Mouse (Mus musculus) heart, adult 8-10 months (tissue): Measurements from ENCODE around the gene Gsc. TPM values are rescaled to one million over a fixed set of nuclear protein-coding genes. Genes with fewer than 3 reads are reported as not detected.
"Not testable (repeated sequence)": the region's sequence is repeated elsewhere in the genome, so short reads cannot be mapped to it uniquely, and the experiment has no call there.

Source experiments
- DNase-seq: peaks from one replicate; pipeline ENCODE4 v3.0.0; 2022; ENCODE audit warnings: low spot score
- total RNA-seq, 4 experiments: library from RNA; stranded (reverse); gene quantifications; 2 replicates each; pipeline ENCODE4 v1.2.4; 2022

Gene Gsc
- total RNA-seq, 4 experiments from 2014 or later, result not detected

DNA sequence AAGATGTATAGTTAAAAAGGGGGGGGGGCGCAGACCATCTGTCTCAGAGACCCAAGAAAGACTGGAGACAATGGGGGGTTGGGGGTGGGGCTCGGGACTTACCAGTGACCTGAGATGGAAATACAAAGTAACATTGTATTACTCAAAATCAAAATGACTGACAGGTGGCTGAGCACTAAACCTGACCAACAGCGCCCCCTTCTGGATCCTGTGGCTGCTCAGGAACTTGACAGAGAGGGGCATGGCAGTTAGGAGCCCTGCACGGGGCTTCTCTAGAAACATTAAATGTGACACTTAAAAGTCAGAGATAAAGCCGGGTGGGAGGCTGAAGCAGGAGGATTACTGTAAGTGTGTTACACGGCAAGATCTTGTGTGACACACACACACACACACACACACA, 13.8 kb downstream of the Gsc start:
- no peak for DNase-seq

DNA sequence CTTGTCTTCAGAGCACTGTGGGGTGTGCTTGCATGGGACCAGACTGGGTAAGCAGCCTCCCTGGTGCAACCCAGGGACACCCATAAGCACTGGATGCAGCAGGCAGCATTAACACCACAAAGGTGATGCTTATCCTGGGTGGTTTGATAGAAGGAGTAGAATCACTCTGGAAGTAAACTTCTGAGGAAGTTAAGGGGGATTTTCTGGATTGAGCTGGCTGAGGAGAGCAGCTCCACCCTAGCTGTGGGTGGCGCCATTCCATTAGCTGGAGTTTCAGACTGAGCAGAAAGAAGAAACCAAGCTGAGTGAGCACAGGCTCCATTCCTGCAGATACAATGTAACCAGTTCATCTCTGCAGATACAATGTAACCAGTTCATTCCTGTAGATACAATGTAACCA, 20.1 kb downstream of the Gsc start:
- DNase-seq, result no peak

GRCm38 (mm10) chr12:104450257-104450656, 22.9 kb downstream of the Gsc start:
- DNase-seq, result no peak

GRCm38 (mm10) chr12:104448099-104448498, 25.0 kb downstream of the Gsc start:
- DNase-seq, result no peak

DNA sequence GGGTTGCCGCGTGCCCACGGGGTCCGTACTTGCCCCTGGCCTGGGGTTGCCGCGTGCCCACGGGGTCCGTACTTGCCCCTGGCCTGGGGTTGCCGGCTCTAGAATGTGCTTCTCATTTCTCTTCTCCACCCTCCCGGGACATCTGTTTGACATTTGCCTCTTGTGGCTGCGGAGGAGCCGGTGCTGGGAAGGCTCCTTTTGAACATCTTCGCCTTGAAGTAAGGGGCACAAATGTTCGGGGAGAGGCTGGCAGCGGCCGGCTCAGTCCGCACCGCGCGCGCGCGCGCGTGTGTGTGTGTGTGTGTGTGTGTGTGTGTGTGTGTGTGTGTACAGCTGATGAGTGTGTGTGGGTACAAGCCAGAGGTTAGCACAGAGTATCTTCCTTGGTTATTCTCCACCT, 26.1 kb downstream of the Gsc start:
- DNase-seq, result not testable (repeated sequence)

GRCm38 (mm10) chr12:104443716-104444115, 29.4 kb downstream of the Gsc start:
- DNase-seq, result no peak

DNA sequence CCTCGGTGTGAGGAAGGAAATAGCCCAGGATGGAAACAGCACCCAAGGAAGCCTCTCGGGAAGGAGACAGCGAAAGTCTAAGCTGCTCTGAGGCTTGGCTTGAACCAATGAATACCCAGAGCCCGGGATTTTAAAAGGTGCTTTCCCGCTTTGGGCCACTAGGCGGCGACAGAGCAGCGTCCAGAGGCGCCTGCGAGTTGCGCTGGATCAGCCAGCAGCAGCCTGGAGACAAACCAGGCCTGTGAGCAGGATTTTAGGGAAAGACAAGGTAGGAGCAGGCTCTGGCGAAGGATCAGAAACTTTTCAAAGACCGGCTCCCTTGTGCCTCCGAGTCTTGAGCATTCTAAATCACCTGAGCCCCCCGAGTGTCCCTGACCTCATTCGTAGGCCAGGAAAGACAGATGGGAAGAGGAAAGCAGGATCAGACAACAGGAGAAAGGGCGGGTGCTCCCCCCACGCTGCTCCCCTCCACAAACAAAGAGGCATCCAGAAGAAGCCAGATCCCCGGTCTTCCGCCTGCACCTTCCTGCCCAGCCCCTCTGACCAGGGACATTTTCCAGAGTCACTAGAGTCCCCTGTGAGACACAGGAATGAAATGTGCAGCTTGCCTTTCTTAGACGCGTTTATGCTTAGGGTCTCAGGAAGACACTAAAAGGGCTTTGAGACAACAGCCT, 32.9 kb downstream of the Gsc start:
- DNase-seq, result peak; percentile 76

DNA sequence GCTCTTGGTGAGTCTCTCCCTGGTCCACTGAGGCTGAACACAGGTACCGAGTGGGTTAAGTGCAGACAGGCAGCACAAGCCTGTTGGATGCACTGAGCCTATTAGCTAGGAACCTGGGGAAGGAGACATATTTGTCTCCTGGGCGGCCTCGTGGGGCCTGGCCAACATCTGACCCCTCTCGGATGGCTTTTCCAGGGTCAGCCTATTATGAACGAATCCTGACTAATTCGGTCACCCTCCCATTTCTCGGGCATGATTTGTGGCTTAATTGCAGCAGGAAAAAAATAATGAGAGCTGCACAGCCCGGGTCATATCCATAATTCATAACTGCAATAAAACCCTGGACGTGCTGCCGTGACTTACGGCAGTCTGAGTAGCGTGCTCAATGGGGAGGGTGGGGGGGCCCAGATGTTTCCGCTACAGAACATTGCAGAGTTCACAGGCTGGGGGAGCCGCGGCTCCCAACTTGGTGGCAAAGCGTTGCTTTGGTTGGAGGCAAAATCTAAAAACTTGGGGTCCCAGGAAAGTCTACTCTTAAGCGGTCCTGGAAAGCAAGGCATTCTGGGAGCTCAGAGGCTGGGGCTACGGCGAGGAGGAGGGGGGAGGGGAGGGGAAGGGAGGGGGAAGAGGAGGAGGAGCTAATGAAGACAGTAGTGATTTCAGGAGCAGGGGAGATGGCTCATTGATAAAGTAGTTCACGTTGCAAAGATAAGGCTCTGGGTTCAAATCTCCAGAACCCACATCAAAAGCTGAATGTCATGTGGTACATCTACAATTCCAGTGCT, 39.0 kb downstream of the Gsc start:
- no peak for DNase-seq

DNA sequence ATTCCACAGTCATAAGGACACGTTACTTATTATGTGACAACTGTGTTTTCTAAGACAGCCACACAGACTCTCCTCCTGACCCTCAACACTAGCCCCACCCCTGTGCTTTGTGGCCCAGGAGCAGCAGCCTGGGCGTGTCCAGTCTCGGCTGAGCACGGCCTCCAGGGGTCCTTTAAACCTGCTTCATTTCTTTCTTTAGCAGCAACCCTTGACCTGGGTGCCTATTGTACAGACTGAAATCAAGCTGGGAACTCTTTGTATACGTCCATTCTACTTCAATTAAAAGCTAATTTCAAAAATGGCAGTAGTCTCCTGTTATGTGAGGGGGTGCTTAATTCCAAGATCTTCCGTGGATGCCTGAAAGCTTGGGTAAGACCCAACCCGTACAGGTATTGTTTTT, 39.9 kb downstream of the Gsc start:
- DNase-seq, result no peak

GRCm38 (mm10) chr12:104431359-104431758, 41.8 kb downstream of the Gsc start:
- DNase-seq, result no peak

DNA sequence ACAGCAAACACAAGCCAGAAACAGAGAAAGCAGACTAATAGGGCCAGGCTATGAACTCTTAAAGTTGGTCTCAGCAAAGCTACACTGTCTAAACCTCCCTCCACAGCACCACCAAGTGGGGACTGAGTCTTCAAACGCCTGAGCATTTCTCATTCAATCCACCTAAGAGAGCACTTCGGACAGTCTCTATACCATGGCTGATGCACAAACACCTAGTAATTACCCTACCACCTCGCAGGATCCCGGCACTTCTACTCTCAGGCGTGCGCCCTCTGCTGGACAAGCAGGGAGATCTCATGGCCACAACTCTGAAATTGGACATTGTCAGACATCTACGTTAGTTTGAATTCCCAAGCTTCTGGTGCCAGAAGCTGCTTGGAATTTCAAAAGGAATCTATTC, 46.2 kb downstream of the Gsc start:
- no peak for DNase-seq

DNA sequence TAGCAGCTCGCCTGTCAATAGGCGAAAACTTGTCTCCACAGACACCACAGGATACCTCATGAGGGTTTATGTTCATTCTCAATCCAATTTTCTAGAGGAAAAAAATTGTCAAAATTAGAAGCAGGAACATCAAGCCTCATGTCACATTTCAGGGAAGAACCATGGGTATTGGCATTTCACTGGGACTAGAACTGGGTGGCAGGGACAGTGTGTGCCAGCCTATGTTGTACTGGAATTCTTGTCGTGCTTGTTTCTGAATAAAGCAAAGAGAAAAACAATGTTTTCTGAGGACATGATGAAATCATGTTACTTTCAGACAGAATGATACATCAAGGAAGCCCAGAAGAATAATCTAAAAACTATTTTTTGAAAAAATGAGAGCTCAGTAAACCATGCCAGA, 47.5 kb downstream of the Gsc start:
- no peak for DNase-seq

DNA sequence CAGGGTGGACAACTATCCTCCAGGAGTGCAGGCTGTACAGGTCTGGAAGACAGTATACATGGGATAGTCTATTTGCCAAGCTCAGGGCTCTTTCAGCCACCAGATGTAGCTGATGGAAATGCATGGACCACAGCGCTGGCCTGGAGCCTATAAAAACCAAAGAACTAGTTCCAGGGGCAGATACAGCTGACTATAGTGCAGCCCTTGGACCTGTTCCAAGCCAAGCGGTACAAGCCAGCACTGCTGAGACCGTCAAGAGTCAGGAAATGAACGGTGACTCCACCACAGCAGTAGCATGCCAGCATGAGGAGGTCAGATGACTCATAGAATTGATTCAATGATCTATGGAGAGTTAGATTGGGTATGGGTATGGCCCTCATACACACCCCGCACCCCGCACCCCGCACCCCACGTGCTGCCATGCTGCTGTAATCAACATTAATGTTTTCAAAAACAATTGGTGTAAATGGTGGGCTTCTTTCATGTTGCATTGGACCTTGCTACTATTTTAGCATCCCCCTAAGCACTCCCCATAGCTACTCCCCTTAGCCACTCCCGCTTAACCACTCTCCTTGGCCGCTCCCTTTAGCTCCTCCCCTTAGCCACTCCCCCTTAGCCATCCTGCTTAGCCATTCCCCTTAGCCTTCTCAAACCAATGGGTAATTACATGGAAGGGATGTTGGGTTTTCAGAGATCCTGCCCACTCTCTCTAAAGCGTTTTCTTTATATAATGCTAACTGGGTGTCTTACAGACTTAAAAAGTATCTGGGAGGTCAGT, 50.3 kb downstream of the Gsc start:
- no peak for DNase-seq

Other genes starting within 250 kb of the Gsc start
- gene Serpina3g, start 237.1 kb downstream of the Gsc start, total RNA-seq, result 1 to 10 TPM in 3 of 4 experiments, under 1 TPM in 1; 0.84 to 2.1 (median 1.8) TPM
- gene Serpina3i, start 210.2 kb downstream of the Gsc start, total RNA-seq, result 1 to 10 TPM in 1 of 4 experiments, under 1 TPM in 2, not detected in 1; 0.23 to 1.6 (median 0.53) TPM
- gene Serpina3j, start 158.8 kb downstream of the Gsc start, total RNA-seq, result not detected
- gene Serpina3k, start 134.8 kb downstream of the Gsc start, total RNA-seq, result under 1 TPM in 1 of 4 experiments, not detected in 3; 0.22 TPM
- gene Serpina3m, start 134.8 kb downstream of the Gsc start, total RNA-seq, result under 1 TPM in 2 of 4 experiments, not detected in 2; 0.22 to 0.44 TPM
- 10 to 100 TPM in 2 of 4 experiments, 1 to 10 TPM in 2; 5.4 to 11.2 (median 9.7) TPM for gene Serpina3n, start 66.6 kb downstream of the Gsc start, total RNA-seq